Mouse (Mus musculus): ENCODE measurements around the gene Marcksl1.
"Not testable (repeated sequence)": the region's sequence is repeated elsewhere in the genome, so short reads cannot be mapped to it uniquely, and the experiment has no call there.

Gene Marcksl1

DNA sequence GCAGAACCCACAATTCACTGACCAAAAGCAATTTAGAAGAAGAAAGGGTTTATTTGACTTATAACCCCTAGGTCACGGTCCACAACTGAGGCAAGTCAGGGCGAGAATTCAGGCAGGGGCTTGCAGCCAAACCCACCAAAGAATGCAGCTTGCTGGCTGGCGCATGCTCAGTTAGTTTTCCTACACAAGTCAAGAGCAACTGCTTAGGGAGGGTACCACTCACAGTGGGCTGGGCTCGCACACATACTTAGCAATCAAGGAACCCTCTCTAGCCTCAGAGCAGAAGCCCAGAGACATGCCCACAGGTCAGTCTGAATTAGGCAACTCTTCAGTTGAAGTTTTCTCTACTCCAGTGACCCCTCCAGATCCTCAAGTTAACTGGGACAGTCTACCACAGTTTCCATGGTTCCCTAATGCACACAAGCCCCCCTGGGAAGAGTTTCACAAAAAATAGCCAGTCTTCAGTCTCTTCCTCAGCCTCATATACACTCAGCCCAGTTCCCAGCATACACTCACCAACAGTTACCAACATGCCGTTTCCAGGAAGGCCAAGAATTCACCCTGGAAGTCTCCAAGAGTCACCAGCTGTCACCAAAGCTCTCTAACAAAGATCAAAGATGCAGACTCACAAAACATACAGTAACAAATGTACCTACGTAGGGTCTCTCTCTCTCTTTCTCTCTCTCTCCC lies 2.5 kb upstream of the Marcksl1 start:
- no peak for DNase-seq

DNA sequence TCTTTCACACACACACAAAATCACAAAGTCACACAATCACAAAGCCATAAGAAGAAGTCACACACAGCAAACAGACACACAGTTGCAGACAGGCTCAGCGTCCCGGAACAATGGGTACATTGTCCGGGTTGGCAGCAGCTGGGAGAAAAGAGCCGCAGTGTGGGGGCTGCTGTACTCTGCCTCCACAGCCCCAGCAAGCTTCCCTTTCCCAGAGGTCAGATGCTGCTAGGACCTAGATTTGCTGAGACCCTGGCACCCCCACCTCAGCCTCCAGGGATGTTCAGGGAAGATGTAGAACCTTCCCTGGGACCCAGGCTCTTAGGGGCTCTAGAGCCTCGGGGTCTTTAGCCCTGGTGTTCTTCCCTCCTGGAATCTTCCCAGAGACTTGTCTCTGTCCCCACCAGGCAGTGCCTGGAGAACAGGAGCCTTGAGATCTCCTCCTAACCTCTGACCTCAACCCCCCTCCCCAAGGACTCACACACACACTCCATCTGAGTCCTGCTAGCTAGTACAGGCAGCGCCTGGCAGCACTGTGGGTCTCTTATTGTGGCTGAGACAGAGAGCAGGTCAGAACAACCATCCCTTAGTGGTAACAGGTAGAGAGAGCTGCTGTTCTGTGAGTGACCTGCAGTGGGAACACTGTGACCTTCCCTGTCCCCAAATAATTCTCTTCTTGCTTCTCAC lies 1.8 kb upstream of the Marcksl1 start:
- DNase-seq = no peak

DNA sequence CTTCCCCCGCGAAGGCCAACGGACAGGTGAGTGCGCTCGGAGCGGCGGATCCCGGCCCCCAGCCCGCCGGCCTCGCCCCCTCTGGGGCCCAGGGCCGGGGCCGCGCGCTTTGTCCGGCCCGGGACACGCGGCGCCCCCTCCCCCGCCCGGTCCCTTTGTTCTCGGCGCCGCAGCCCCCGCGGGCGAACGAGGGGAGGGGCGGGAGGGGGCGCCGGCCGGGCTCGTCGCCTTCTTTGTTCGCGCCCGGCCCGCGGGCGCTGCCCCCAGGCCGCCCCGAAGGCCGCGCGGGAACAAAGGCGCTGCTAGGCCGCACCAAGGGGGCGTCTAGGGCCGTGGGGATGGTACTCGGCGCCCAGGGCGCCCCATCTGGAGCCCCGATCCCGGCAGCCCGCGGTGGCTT lies 510 bp downstream of the Marcksl1 start:
- DNase-seq = no peak

DNA sequence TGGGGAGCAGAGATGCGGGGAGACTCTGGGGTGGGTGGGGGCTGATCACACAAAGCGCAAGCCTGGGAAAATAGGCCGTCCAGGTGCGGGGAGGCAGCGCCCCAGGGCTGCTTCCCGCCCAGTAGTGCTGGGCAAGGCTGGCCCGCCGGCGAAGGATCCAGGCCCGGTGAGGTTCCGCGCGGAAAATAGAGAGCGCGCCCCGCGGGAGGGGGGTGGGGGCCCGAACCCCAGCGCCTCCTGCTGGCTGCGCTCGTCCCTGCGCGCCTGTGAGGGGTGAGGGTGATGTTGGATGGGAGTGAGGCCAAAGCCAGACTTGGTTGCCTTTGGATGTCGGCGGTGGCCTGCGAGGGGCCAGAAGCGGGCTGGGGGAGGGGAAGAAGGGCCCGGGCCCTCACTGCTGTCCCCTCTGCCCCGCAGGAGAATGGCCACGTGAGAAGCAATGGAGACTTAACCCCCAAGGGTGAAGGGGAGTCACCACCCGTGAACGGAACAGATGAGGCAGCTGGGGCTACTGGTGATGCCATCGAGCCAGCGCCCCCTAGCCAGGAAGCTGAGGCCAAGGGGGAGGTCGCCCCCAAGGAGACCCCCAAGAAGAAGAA lies 1.0 kb downstream of the Marcksl1 start:
- peak; percentile 76 for DNase-seq

DNA sequence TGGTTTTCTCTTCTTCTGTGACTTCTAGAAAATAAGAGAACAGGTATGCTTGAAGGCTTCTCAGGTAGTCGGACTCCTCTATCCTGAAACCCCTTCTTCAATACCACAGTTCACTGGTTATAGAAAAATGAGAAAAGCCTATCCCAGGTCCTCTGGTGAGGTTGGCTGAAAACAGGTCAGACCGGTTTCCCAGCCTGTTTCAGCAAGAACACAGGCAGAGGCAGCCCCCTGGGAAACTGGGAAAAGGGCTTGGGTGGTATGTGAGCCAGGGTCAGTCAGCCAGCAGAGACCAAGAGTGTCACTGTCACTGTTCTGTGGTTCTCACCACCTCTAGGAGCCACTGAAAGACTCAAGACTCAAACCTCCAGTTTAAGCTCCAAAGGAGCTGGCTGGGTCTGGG lies 3.5 kb downstream of the Marcksl1 start:
- no peak for DNase-seq

DNA sequence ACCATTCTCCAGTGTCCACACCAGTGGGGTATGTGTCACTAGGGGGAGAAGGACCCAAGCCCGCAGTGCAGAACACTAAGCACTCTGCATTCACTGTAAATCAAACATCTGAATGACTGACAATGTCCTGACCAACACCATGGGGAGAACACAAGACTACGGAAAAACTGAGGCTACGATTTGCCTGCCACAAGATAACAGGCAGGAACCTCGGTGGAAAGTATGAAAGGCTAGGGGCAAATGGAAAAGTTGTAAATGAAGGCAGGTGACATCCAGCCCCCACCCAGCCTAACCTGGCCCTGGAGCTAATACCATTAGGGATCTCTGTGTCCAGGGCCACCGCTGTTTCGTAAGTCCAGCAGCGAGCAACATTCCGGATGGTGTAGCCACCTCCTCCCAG lies 5.1 kb downstream of the Marcksl1 start:
- DNase-seq = no peak

DNA sequence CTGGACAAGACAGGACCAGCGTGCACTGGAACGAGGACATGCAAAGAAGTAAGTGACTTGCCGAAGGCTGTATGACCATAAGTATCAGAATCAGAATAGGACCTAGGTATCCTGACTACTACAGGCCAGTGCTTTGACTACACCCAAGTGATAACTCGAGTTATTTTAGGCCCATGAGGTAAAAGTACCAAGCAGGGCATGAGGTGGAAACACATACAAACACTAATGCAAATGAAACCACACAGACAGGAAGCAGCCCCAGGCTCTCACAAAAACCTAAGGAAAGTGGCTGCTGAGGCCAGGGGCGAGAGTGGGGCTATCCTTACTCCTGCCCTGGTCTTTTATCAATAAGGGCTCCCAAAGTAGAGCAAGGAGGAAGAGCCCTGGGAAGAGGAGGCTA lies 12.0 kb downstream of the Marcksl1 start:
- no peak for DNase-seq

DNA sequence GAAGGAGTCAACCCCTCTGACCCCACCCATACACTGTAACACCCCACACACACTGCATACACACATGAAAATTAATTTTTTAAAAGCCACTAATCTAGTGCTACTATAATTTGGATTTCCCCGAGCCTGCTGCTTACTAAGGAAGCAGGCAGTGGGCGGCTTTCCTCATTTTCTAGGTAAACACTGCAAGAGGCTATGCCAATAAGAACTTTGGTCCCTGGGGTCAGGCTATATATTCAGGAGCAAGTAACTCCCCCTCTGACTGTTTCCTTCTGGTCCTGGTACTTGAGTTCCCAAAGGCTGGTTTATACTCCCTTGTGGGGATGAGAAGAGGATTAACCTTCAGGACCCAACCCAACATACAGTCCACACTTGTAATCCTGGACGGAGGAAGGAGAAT lies 12.5 kb downstream of the Marcksl1 start:
- no peak for DNase-seq

DNA sequence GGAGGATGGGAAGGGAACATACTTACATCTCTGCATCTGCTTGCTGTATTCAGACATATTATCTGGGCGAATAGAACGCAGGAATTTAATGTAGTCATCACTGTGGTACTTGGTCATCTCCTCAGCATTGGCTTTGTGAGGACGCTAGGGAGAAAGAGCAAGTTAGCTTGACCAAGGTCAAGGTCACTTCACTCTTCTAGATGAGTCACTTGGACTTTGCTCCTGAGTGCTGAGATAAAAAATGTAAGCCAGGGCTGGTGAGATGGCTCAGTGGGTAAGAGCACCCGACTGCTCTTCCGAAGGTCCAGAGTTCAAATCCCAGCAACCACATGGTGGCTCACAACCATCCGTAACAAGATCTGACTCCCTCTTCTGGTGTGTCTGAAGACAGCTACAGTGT lies 15.5 kb downstream of the Marcksl1 start:
- DNase-seq = not testable (repeated sequence)

DNA sequence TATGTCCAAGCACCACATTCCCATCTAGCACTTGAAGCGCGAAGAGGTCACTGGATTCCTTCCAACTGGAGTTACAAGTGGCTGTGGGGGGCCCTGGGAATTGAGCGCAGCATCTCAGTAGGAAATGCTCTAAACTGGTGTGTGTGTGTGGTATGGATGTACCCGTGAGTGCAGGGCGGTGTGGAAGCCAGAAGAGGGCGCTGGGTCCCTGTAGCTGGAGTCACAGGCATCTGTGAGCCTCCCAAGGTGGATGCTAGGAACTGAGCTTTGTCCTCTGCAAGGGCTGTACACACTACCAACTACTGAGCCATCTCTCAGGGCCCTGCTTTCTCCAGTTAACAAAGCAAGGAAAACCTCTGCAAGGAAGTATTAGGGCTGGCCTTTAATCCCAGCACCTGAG lies 26.6 kb downstream of the Marcksl1 start:
- peak; percentile 66 to 67 for DNase-seq

DNA sequence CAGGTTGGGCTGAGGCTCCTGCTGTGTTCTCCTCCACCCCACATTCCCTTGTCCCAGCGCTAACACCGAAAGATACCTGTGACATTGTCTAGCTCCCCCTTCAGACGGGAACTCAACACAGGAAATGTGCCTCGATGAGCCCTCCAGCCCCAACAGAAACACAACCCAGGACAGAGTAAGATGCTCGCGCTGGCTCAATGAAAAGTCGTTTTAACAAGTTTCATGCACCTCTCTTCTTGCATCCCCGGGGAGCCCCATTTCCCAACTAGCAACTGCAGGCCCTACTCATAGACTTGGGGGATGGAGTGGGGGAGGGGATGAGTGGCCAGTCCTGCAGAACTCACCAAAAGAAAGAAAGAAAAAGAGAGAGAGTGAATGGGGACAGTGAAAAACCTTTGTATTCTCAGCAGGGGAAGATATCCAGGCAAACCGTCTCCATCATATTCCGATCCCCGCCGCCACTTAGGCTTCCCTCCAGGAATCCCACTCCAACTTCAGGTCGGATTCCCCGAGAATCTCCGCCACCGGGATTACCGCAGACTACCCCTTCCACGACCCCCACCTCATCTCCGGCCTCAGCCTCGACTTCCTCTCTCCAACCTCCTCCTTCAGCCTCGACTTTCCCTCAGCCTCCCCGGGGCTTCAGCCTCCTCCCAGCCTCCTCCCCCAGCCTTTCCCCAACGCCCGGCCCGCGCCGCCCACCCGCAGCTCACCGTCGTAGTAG lies 28.6 kb downstream of the Marcksl1 start:
- DNase-seq = peak; percentile 54 to 60

DNA sequence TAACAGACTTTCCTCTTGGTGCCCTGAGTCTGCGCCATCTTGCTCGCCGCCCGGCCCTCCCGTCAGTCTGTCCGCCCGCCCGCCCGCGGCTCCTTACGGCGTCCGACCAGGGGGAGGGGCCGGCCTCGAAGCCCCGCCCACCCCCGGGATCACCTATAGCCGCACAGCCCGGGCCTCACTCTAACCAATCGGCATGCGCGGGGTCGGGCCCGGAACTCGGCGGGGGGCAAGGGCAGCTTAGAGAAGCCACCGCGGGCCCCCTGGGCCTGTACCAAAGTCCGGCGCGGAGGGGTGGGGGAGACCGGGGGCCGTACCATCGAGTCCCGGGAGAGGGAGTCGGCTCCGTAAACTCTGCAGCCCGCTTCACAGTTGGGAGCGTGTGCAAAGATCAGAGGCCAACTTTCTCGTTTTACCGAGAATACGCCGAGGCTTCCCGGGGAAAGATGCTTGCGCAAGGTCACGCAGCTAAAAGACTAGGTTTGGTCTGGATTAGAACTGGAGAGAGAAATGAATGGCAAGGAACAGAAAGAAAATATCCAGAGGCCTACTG lies 29.3 kb downstream of the Marcksl1 start, which contains the start of gene Hdac1:
Gene Hdac1 (minus strand): TSS at position 122 of the 550 bp plus-strand sequence.
- peak; percentile 97 to 99 for DNase-seq

DNA sequence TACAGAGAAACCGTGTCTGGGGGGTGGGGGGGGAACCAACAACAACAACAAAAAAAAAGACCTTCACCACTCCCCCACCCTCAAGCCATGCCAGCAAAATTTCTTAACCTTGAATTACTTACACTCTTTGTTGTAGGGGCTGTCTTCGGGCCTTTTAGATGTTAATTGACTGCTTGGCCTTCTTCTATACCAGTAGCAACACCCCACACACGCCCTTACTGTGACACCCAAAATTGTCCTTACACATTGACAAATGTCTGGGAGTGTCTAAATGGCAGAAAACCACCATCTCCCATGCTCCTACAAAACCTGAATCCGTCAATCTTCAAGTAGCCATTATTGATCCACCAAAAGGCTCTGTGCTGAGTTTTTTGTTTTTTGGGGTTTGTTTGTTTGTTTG lies 30.7 kb downstream of the Marcksl1 start:
- no peak for DNase-seq

DNA sequence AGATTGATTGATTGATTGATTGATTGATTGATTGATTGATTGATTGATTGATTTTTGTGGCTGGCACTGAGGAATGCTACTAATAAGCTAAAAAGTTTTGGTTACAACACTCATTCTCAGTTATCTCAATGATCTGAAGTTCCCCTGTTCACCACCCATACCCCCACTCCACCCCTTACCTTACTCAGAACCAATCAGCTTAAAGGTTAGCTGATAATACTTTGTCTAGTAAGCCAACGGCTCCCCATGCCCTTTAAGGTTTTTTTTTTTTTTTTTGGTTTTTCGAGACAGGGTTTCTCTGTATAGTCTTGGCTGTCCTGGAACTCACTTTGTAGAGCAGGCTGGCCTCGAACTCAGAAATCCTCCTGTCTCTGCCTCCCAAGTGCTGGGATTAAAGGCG lies 34.2 kb downstream of the Marcksl1 start:
- DNase-seq = not testable (repeated sequence)

DNA sequence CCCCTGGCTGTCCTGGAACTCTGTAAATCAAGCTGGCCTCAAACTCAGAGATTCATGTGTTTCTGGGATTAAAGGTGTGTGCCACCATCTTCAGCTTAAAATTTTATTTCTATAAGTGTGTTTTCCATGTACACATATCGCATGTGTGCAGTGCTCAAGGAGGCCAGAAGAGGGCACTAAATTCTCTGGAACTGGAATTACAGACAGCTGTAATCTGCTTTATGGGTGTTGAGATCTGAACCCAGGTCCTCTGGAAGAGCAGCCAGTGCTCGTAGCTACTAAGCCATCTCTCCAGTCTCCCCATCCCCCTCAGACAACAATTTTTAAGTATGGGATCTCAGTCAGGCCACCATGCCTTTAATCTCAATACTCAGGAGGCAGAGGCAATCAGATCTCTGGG lies 35.9 kb downstream of the Marcksl1 start:
- DNase-seq = peak; percentile 69

DNA sequence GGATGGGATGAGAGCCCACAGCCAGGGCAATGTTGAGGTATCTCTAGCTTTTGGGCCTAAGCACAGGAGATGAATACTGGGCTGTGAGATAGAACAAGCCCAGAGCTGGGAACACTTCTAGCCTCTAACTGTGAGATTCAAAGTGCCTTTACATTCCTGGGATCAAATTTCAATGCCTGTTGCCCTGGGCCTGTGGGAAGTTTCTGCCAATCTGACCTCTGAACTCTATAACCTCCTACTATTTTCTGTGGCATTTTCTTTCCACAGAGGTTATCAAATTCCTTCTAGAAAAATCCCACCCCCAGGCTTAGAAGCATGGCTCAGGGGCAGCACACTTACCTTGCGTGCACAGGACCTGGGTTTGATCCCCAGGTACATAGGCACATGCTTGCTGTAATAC lies 36.9 kb downstream of the Marcksl1 start:
- DNase-seq = no peak

DNA sequence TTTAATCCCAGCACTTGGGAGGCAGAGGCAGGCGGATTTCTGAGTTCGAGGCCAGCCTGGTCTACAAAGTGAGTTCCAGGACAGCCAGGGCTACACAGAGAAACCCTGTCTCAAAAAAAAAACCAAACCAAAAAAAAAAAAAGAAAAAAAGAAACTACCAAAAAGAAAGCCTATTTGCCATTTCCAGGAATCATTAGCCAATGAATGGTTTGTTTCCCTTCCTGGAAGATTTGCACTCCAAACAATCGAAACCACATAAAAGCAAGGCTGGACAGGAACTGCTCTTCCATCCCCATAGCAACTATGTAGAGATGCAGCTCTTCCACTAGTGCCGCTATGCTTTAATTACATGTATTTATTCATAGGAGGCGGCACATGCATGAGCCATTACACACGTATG lies 41.1 kb downstream of the Marcksl1 start:
- DNase-seq = not testable (repeated sequence)

DNA sequence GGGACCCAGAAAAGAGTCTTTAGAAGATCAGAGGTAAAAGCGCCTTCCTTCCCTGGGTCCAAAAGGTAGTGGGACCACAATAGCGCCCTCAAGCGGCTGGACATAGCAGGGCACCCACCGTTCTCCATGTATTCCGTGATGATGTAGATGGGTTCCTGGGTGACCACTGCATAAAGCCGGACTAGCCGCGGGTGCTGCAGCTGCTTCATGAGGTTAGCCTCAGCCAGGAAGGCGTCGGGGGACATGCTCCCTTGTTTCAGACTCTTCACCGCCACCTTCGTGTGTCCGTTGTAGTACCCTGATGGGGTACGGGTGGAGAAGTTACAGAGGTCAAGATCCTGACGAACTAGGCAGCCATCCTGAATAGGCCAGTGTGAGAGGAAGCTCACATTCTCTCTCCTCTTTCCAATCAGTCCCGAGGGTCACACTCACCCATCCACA lies 42.1 kb downstream of the Marcksl1 start:
- peak; percentile 40 to 54 for DNase-seq

DNA sequence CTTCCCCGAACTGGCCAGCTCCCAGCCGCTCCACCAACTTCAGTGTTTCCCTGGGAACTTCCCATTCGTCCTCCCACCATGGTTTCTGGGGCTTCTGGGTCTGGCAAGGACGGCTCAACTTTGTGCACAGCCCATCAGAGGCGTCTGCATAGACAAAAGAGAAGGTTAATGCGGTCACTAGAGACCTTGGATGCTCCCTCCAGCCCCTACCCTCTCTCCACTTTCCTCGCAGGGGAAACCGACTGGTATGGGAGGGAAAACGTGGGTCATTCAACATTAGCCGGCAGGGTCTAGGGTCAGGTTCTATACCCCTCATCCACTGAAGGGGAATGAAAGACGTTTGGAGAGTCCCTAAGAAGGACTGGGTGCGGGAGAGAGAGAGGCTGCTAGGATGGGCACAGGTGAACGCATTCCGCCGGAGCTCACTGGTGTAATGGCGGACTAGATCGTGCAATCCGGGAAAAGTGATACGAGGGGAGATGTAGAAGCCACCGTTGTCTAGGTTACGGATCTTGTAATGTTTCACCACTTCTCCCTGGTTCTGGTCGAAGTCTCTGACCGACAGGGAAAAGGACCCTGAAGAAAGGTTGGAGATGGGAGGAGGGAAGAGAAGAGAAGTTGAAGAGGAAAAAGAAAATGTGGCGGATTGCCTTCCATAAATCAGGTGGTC lies 42.6 kb downstream of the Marcksl1 start:
- no peak for DNase-seq

DNA sequence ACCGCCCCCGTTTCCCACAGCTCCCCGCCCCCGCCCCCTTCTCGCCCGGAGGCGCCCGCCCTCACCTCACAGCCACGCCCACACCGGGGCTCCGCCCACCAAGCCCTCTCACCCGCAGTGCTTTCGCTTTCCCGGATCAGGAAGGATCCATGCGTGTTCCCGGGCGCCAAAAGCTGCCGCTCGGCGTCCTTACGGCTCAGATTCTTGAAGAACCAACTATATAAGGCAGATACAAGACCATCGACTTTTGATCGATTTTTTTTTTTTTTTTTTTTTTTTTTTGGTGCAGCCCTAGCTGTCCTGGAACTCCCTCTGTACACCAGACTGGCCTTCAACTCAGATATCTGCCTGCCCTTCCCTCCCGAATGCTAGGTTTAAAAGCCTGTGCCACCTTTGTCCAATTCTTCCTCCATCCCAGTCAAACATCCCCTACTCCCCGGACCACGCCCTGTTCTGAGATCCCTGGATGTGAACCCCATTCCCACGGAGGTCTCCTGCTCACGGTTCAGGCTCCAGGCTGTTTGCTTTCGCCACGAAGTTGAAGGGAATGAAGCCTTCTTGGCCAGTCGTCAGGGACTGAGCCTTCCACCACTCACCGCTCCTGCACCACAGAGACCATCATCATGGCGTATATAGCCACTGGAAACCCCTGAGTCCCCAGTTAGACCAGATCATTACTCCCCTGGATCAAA lies 43.3 kb downstream of the Marcksl1 start:
- peak; percentile 93 to 94 for DNase-seq

DNA sequence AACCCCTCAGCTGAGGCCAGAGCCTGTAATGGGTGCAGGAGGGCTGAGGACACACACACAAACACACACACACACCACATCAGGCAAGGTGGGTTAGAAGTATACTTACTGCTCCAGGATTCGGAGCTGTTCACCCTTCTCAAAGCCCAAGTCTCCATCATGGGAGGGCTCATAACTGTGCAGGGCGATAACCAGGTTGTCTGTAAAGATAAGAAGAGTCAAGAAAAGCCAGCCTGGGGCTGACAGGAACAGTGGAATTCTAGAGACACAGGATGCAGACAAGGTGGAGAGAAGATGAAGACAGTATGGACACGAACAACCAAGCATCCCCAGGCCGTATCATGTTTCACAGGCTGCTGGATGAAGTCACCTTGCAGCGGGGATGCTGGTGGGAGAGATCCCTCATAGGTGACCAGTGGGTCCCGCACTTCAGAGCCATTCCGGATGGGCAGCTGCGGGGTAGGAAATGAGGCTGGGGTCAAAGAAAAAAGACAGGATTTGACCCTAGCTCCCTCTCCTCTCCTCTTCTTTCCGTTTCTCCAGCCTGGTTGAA lies 44.0 kb downstream of the Marcksl1 start:
- DNase-seq = peak; percentile 39 to 51

Measured in thymus, postnatal 36 days (tissue).